Mouse (Mus musculus): Measurements from ENCODE around the gene Evx2.
A peak's percentile ranks its signal among the peaks of the same experiment; 100 is the strongest.

Evx2 gene

DNA sequence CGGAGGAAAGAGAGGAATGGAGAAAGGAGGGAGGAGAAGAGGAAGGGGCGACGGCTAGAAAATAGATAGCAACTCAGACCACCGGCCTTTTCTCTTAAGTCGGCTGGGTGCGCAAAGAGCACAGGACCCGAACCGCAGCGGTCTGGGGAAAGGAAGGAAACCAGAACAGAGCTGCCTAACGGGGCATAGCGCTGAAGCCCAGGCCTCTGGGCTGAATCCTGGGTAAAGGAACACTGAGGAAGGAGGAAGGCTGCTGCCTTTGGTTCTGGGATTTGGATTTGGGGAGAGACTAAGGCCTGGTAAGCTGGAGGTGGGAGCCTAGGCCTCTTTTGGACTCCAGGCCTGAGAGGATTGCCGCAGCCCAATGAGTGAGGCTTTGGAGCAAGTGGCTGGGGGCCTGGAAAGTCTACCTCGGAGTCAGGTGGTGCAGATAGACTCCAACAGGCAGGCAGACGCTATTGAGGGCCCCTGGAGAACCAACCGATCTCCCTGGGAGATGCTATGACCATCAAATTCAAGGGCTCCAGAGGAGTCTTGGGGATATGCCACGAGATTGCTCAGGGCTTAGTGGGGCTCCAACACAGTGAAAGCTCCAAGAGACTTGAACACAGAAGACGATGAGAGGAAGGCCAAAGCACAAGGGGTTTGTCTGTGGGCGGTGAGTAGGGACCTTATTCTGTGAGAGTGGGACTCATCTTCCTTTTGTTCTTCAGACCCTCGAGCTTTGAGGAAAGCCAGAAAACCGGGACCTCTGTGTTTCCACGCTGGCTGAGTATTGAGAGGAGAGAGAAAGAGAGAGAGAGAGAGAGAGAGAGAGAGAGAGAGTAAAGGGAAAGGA, 21.4 kb upstream of the Evx2 start:
- no peak for DNase-seq

DNA sequence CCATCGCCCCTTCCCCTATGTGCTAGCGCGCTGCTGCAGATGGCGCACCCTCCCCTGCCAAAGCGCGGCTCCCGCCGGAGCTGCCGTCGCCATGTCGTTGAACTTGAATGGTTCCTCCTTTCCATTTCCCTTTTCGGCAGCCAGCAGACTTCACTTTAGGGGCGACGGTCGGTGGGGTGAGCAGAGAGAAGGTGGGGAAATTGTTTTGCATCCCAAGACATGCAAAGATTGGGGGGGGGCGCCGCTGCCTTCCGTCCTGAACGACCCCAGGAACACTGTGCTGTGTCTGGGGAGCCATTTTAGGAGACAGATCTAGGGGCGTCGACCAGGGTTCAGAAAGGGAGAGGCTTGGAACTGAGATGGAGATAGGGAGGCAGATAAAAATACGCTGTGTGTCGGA, 20.6 kb upstream of the Evx2 start:
- no peak for DNase-seq

DNA sequence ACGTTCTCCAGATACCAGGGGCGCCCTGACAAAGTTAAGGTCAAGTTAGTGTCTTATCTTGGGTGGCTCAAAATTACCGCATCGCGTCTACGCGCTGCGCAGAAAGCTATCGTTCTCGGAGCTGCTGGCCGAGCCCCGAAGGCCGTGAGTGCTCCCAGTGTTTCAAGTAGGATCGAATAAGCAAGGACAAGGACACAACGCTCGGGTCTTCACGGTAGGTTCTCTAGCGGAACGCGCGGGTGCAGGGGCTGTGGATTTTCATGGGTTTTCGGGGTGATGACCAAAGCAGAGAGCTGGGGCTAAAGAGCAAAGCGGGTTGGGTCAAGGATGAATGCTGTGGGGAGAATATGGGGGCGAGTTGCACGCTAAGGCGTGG, 20.2 kb upstream of the Evx2 start:
- no peak for DNase-seq

DNA sequence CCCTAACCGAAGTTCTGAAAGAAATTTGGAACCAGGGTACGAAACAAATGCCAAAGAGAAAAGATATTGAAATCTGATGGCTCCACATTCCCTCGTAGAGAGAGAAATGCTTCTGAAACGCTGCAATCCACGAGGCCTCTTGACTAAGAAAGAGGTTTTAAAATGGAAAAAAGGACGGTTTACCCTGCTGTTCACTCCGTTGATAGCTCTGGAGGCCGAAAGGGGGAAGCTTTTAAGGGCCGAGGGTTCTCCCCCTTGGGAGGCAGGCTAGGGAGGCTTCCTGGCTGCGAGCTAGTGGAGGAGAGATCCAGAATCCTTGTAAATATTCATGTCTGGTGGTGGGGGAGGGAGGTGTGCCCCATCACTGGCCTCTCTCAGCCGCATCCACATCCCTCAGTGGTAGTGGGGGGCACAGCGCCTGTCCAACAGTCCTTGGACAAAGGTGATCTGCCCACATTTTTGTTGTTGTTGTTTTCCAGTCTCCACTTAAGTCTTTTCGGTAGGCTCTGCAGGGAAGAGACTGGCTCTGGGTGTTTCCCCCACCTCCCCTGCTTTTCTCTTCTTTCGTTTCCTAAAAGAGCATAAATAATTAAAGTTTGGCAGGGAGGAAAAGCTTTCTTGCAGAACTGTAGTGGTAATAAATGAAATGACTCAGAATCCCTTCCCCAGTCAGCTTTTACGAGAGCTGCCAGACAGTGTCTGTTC, 19.7 kb upstream of the Evx2 start, which contains the start of gene Hoxd11:
Gene Hoxd11 (plus strand): TSS at position 667 of the 705 bp plus-strand sequence.
- no peak for DNase-seq

GRCm38 (mm10) chr2:74677106-74677505, 17.7 kb upstream of the Evx2 start:
- DNase-seq, result no peak

DNA sequence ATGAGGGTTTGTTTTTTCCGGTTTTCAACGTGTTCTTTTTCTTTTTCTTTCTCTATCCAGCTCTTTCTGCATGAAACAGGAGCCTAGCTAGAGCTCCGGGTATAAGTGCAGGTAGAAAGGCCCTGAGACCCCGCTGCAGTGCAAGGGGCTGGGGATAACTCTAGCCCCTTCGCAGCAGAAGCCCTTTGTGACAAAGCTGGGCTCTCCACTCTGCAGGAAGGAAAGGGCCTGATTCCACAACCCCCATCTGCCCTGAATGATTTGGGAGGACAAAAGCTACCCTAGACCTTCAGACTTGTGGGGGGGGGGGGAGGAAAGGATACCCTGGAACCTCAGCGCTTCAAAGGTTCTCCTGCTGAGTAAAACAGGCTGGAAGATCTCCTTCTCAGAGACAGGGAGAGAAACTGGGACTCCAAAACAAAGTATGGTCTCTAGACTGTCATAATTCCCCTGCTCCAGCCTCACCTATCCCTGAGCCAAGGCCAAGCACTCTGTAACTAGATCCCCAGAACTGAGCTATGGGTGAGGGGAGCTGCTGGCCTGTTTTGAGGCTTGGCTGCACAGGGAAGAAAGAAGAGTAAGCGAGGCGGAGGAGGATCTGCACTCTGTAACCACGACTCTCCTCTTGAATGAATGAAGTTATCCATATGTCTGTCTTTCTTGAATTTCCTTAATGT, 17.2 kb upstream of the Evx2 start:
- no peak for DNase-seq

- DNase-seq, result no peak
These were observed 16.4 kb upstream of the Evx2 start for GRCm38 (mm10) chr2:74675666-74676282.

DNA sequence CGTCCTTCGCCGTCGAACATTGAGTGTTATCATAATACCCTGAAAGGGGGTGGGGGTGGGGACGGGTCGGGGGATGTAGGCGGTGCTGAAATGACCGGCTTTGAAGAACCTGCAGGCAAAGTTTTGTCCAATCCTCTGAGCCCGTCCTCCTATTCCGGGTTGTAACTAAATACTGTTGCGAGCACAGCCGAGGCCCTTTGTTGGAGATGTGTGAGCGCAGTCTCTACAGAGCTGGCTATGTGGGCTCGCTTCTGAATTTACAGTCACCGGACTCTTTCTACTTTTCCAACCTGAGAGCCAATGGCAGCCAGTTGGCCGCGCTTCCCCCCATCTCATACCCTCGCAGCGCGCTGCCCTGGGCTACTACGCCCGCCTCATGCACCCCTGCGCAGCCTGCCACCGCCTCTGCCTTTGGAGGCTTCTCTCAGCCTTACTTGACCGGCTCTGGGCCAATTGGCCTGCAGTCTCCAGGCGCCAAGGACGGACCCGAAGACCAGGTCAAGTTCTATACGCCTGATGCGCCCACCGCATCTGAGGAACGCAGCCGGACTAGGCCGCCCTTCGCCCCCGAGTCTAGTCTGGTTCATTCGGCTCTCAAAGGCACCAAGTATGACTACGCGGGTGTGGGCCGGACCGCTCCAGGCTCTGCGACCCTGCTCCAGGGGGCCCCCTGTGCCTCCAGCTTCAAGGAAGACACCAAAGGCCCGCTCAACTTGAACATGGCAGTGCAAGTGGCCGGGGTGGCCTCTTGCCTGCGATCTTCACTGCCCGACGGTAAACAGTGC, 15.7 kb upstream of the Evx2 start, which contains the start of gene Hoxd12:
Gene Hoxd12 (plus strand): TSS at position 133 of the 785 bp plus-strand sequence.
- no peak for DNase-seq

DNA sequence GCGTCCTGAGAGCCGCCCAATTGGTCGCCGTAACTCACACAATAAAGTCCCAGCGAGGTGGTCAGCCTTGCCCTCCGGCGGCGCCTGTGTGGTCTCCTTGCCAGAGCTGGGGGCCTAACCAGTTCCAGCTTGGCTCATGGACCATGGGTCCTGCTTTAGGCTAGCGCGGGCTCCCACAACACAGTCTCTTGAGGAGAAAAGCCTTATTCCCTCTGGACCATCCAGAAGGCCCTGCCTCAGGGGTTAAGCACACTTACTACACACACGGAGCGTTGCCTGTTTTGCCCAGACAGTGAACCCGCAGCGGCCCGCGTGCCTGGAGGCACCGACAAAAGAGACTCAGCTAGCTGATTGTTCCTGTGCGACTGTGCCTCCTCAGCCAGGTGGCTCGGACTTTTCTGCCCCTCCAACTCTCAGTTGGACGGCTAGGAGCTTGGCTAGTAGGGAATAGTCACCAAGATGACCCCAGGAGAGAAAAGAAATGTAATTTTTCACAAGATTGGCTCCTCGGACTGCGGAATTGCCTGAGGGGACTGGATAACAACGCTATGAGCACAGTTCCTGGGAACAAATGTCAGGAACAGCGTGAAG, 14.6 kb upstream of the Evx2 start:
- no peak for DNase-seq

DNA sequence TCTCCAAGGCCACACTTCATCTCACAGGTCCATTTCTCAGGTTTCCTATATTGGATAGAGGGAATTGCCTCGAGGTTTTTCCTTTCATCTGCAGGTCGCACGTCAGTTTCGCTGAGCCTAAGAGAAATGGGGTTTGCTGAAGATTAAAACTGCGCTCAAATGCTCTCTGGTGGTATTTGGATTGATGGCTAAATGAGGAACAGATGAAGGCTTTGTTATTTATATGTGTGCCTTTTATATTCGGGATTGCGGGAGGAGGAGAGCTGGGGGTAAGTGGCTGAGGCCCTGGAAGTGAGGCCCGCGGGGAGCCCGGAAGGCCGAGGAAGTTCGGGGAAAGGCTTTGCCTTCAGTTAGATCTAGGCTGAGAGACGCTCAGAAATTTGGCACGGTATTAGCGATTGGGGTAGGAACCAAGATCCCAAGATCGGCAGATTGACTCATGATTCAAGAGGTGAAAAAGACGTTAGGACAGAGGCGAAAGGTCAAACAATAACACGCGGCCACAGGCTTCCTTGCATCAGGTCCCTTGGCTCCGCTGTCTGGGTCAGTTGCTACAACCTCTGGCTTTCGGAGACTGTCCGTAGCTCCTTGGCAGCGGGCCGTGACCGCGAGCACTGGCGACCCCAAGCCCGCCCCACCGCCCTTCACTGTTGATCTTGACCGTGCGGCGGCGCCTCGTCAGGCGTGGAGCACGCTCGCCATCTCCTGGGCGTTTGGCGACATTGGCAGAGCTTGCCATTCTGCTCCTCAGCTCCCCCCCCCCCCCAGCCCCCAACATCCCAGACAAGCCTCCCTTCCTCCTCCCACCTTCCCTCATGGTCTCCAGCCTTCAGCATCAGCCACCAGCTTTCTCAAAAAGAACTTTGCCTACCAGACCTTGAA, 13.4 kb upstream of the Evx2 start:
- DNase-seq, result peak; percentile 55 to 58

DNA sequence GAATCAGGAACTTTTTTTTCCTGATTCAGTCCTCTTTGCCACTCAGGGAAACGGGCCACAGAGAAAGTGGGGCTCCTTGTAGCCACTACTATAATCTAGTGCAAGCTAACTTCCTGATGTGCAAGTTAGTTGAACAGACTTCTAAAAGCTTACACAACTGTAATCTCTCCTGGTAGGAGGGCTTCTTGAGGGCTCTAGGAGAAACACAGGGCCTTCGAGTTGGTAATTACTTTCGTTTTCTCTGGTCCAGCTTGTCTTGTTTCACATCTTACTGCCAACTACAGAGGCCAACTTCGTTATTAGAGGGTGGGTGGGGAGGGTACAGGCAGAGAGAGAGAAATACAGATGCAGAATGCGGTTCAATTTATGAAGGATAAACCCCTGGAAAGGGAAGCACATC, 12.5 kb upstream of the Evx2 start:
- DNase-seq, result no peak

DNA sequence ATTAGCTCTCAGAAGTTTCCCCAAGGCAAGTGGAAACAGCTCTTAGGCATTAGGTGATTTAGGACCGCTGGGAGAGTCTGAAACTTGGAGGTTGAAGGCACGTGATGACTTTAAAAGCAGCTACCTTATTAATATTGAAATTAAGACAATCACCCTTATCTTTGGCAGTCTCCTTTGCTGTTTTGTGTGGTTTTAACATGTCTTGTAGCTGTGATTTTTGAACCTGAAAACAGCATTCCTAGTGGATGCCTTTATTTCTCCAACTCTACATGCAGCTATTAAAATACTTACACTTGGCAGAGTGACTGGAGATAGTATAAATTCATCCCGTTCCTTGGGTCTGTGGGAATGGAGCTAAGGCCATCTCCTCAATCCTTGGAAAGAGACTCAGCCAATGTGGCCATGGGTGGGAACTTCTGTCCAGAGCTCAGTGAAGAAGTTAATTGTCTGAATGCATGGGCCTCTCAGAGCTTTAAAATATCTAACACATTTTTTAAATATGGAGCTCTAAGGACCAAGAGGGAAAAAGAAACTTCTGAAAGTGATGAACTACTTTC, 11.4 kb upstream of the Evx2 start:
- no peak for DNase-seq

GRCm38 (mm10) chr2:74669650-74670235, 10.4 kb upstream of the Evx2 start:
- DNase-seq, result no peak

DNA sequence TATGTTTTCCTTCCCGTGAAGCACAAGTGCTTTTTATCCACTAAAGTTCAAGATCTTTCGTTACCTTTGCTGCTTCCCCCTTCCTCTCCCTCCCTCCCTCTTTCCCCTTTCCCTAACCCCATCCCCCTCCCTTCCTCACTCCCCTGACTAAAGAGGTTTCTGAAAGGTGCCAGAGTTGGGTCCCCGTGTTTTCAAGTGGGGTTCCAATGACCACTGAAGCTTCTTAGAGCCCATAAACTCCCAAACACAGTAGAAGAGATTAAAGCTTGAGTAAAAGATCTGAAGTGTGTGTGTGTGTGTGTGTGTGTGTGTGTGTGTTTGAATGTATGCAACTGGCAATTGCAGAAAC, 9.8 kb upstream of the Evx2 start:
- DNase-seq, result no peak

GRCm38 (mm10) chr2:74668370-74669229, 9.2 kb upstream of the Evx2 start:
- DNase-seq, result peak in 1 of 2 experiments; percentile 21

- no peak for DNase-seq
These were observed 8.5 kb upstream of the Evx2 start, which contains the start of gene Hoxd13 for GRCm38 (mm10) chr2:74667842-74668357. TSS of gene Hoxd13 (plus strand) at chr2:74668310.

- DNase-seq, result no peak
These were observed 8.0 kb upstream of the Evx2 start for GRCm38 (mm10) chr2:74667191-74667841.

DNA sequence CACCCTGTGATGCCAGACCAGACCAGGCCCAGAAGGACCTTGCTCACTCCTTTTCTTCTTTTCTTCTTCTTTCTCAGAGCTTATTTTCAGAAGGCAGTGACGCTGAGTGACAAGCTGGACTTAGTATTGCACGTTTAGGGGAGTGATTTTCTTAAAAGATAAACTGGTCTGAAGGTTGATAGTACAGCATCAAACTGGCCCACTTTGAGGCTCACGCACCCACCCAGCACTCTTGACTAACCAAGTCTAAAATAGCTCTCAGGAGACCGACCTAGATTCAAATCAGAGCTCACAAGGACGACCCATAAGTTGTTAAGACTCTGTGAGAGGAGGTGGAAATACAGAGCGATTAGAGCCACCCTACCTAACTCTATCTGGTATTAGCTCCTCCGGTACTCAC, 7.1 kb upstream of the Evx2 start:
- DNase-seq, result no peak
